Mouse (Mus musculus) ES-Bruce4 (cell line): ENCODE data around the gene Gm43720.

Source experiments
- EP300 ChIP-seq: IDR thresholded peaks from 2 replicates; pipeline ENCODE4 v1.6.1; 2011; ENCODE audit warnings: low read depth, low read length; ENCODE audit not compliant: insufficient read depth
- POLR2A ChIP-seq: IDR thresholded peaks from one replicate; pipeline ENCODE4 v1.8.1; 2011; ENCODE audit warnings: low read length; ENCODE audit not compliant: insufficient read depth

DNA sequence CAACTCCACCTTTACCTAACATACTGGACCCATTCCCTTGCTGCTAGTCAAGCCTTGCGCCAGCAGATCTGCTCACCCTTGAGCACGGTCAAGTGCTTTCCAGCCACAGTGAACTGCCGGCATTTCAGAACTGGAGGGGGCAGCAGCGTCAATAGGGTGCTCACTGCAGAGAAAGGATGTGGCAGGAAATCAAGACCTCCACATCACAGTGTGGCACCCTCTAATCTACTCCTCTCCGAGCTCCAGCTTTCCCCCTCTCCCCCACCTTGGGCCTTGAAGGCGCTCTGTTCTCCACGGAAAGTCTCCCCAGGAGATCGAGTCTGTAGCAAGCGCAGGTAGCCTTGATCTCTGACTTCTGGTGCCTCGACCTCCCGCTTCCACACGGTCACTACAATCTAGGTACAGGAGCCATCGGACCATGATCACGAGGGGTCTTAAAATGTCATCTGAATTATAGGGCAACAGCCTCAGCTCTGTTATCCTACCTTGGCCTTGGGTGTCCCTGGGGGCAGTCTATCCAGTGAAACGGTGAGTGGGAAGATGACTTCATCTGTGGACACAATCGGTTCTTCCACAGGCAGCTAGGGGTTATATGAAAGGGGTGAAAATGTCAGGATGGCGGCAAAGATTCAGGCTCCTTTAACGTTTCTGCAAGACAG is 17.0 kb downstream of the Gm43720 start:
- TF ChIP-seq POLR2A (no peak), EP300 (no peak)
